Mouse (Mus musculus) intestine, embryonic 14.5 days (tissue): ENCODE measurements around the gene Ncam2. TPM values are rescaled to one million over a fixed set of nuclear protein-coding genes. Genes with fewer than 3 reads are reported as not detected.

Source experiments
- ATAC-seq: fragments of 200-750 bp; cut with Nextera tagmentation; replicated peaks from 2 replicates; pipeline ENCODE4 v1.8.0; 2017; ENCODE audit warnings: low read depth, moderate number of reproducible peaks, moderate TSS enrichment, moderate library complexity; ENCODE audit not compliant: low FRiP score, low TSS enrichment
- DNase-seq: peaks from one replicate; pipeline ENCODE4 v3.0.0-alpha.2; 2018; ENCODE audit warnings: low spot score
- H3K27ac ChIP-seq: fragments of 300-500 bp; sonication (generic); 2 replicates; pipeline ENCODE4 v1.5.1; 2014; ENCODE audit warnings: low read depth, mild to moderate bottlenecking, control low read depth
- H3K27me3 ChIP-seq: fragments of 300-500 bp; sonication (generic); replicated peaks from 2 replicates; pipeline ENCODE4 v1.6.1; 2014; ENCODE audit warnings: low read length, control low read depth; ENCODE audit not compliant: control insufficient read depth, insufficient read depth
- H3K36me3 ChIP-seq: fragments of 300-500 bp; sonication (generic); 2 replicates; pipeline ENCODE4 v1.6.1; 2014; ENCODE audit warnings: low read length, control low read depth; ENCODE audit not compliant: control insufficient read depth, insufficient read depth
- H3K4me1 ChIP-seq: fragments of 300-500 bp; sonication (generic); replicated peaks from 2 replicates; pipeline ENCODE4 v1.6.1; 2014; ENCODE audit warnings: low read length, control low read depth, mixed read lengths; ENCODE audit not compliant: control insufficient read depth, insufficient read depth
- H3K4me2 ChIP-seq: fragments of 300-500 bp; sonication (generic); 2 replicates; pipeline ENCODE4 v1.6.1; 2014; ENCODE audit warnings: low read length
- H3K4me3 ChIP-seq: fragments of 300-500 bp; sonication (generic); 2 replicates; pipeline ENCODE4 v1.5.1; 2014; ENCODE audit warnings: low read depth, low read length, control low read depth, mixed read lengths
- H3K9ac ChIP-seq: fragments of 300-500 bp; sonication (generic); 2 replicates; pipeline ENCODE4 v1.6.1; 2014; ENCODE audit warnings: mild to moderate bottlenecking, low read length
- H3K9me3 ChIP-seq: fragments of 300-500 bp; sonication (generic); 2 replicates; pipeline ENCODE4 v1.6.1; 2016; ENCODE audit warnings: low read length, control low read depth; ENCODE audit not compliant: control insufficient read depth
- WGBS: fragments of 180-500 bp; shearing (Covaris S2); extraction: QIAGEN DNeasy Blood & Tissue Kit; methylation state at CpG from one replicate; pipeline ENCODE4 v1.1.7; 2014; 5-methylcytosine and 5-hydroxymethylcytosine counted together
- polyA plus RNA-seq: library from polyadenylated mRNA; unstranded; fragments of >200 nt; fragmentation: Nextera tagmentation; extraction: Ambion mirVana; gene quantifications from 2 replicates; pipeline ENCODE4 v1.2.1, GENCODE M21; 2014

The Ncam2 gene
- polyA plus RNA-seq, 1 experiment from 2014 or later = 3.8 TPM

- Histone ChIP-seq H3K4me1 (peaks cover 3% of the 10 kb centered on the region; the same call in 1 of the 2 replicates), H3K4me3 (peak overlapping the region; percentile 56; the same call in 1 of the 2 replicates)
- 29% methylated on average over 5 of the region's 5 CpGs for WGBS
Observed at GRCm38 (mm10) chr16:81201471-81201870, 974 bp downstream of the Ncam2 start.

GRCm38 (mm10) chr16:81201992-81202391 lies 1.5 kb downstream of the Ncam2 start:
- peaks cover 3% of the 10 kb centered on the region; the same call in 1 of the 2 replicates for H3K4me1 ChIP-seq
- ATAC-seq = no peak
- H3K27me3 ChIP-seq = no peaks in the 10 kb centered on the region
- H3K36me3 ChIP-seq = no peaks in the 10 kb centered on the region
- DNase-seq = peak; percentile 73
- H3K9ac ChIP-seq = no peak overlapping the region
- H3K4me2 ChIP-seq = no peak overlapping the region
- WGBS = 6% methylated on average over 4 of the region's 4 CpGs
- H3K27ac ChIP-seq = no peak overlapping the region
- H3K9me3 ChIP-seq = no peaks in the 10 kb centered on the region
- no peak overlapping the region for H3K4me3 ChIP-seq

More at GRCm38 (mm10) chr16:81201471-81201870, 974 bp downstream of the Ncam2 start:
- Histone ChIP-seq H3K27me3 (no peaks in the 10 kb centered on the region), H3K27ac (no peak overlapping the region), H3K36me3 (no peaks in the 10 kb centered on the region), H3K9ac (no peak overlapping the region), H3K4me2 (0 out of 2 replicates have a peak overlapping the region, but pooled peaks have one; percentile 83), H3K9me3 (no peaks in the 10 kb centered on the region)
- DNase-seq (no peak), ATAC-seq (no peak)

GRCm38 (mm10) chr16:81202721-81203161 lies 2.2 kb downstream of the Ncam2 start:
- Histone ChIP-seq H3K4me1 (peaks cover 3% of the 10 kb centered on the region; the same call in 1 of the 2 replicates), H3K9ac (no peak overlapping the region), H3K4me3 (no peak overlapping the region), H3K9me3 (no peaks in the 10 kb centered on the region), H3K4me2 (0 out of 2 replicates have a peak overlapping the region, but pooled peaks have one; percentile 3), H3K27me3 (no peaks in the 10 kb centered on the region), H3K27ac (no peak overlapping the region), H3K36me3 (no peaks in the 10 kb centered on the region)
- DNase-seq (no peak), ATAC-seq (no peak)
- 44% methylated on average over 8 of the region's 8 CpGs for WGBS

GRCm38 (mm10) chr16:81204405-81205034 lies 4.0 kb downstream of the Ncam2 start:
- peaks cover 3% of the 10 kb centered on the region; the same call in 1 of the 2 replicates for H3K4me1 ChIP-seq
- ATAC-seq = no peak
- DNase-seq = no peak
- no peaks in the 10 kb centered on the region for H3K36me3 ChIP-seq
- H3K9ac ChIP-seq = no peak overlapping the region
- no peaks in the 10 kb centered on the region for H3K27me3 ChIP-seq
- 76% methylated on average over 12 of the region's 12 CpGs for WGBS
- H3K9me3 ChIP-seq = no peaks in the 10 kb centered on the region
- no peak overlapping the region for H3K4me2 ChIP-seq
- no peak overlapping the region for H3K4me3 ChIP-seq
- H3K27ac ChIP-seq = no peak overlapping the region

GRCm38 (mm10) chr16:81221176-81221575 lies 20.7 kb downstream of the Ncam2 start:
- Histone ChIP-seq H3K4me3 (no peak overlapping the region), H3K27me3 (no peaks in the 10 kb centered on the region), H3K4me2 (no peak overlapping the region), H3K36me3 (no peaks in the 10 kb centered on the region), H3K9me3 (no peaks in the 10 kb centered on the region), H3K4me1 (no peaks in the 10 kb centered on the region), H3K9ac (no peak overlapping the region), H3K27ac (no peak overlapping the region)
- 85% methylated on average over 3 of the region's 3 CpGs for WGBS
- no peak for ATAC-seq
- DNase-seq = no peak

- 80% methylated on average over 1 of the region's 1 CpGs for WGBS
- no peaks in the 10 kb centered on the region for H3K9me3 ChIP-seq
- no peak overlapping the region for H3K4me3 ChIP-seq
- no peak for ATAC-seq
- H3K27ac ChIP-seq = no peak overlapping the region
- no peak for DNase-seq
- H3K36me3 ChIP-seq = no peaks in the 10 kb centered on the region
- no peaks in the 10 kb centered on the region for H3K4me1 ChIP-seq
- H3K9ac ChIP-seq = no peak overlapping the region
- no peaks in the 10 kb centered on the region for H3K27me3 ChIP-seq
- H3K4me2 ChIP-seq = no peak overlapping the region
Observed at GRCm38 (mm10) chr16:81223841-81224240, 23.3 kb downstream of the Ncam2 start.

- Histone ChIP-seq H3K4me3 (no peak overlapping the region), H3K27me3 (no peaks in the 10 kb centered on the region), H3K36me3 (no peaks in the 10 kb centered on the region), H3K4me2 (no peak overlapping the region), H3K4me1 (no peaks in the 10 kb centered on the region), H3K9ac (no peak overlapping the region), H3K27ac (no peak overlapping the region), H3K9me3 (no peaks in the 10 kb centered on the region)
- DNase-seq (no peak), ATAC-seq (no peak)
Observed at GRCm38 (mm10) chr16:81224253-81224652, 23.8 kb downstream of the Ncam2 start.

- no peak for DNase-seq
- H3K4me3 ChIP-seq = no peak overlapping the region
- ATAC-seq = no peak
- no peaks in the 10 kb centered on the region for H3K27me3 ChIP-seq
- no peaks in the 10 kb centered on the region for H3K36me3 ChIP-seq
- no peak overlapping the region for H3K4me2 ChIP-seq
- no peak overlapping the region for H3K27ac ChIP-seq
- no peaks in the 10 kb centered on the region for H3K4me1 ChIP-seq
- H3K9ac ChIP-seq = no peak overlapping the region
- H3K9me3 ChIP-seq = no peaks in the 10 kb centered on the region
Observed at GRCm38 (mm10) chr16:81254875-81255274, 54.4 kb downstream of the Ncam2 start.

- H3K4me1 ChIP-seq = no peaks in the 10 kb centered on the region
- no peak overlapping the region for H3K27ac ChIP-seq
- no peak overlapping the region for H3K4me2 ChIP-seq
- no peaks in the 10 kb centered on the region for H3K36me3 ChIP-seq
- H3K27me3 ChIP-seq = no peaks in the 10 kb centered on the region
- DNase-seq (no peak), ATAC-seq (no peak)
- no peaks in the 10 kb centered on the region for H3K9me3 ChIP-seq
- WGBS = 54% methylated on average over 2 of the region's 2 CpGs
- H3K9ac ChIP-seq = no peak overlapping the region
- H3K4me3 ChIP-seq = no peak overlapping the region
Observed at GRCm38 (mm10) chr16:81260429-81260828, 59.9 kb downstream of the Ncam2 start.
